Mouse (Mus musculus) lung, postnatal 0 days (tissue): Measurements from ENCODE around the gene Slc2a5. TPM values are rescaled to one million over a fixed set of nuclear protein-coding genes. Genes with fewer than 3 reads are reported as not detected.

Source experiments
- ATAC-seq: fragments of 200-750 bp; cut with Nextera tagmentation; 2 replicates; pipeline ENCODE4 v1.8.0; 2017; ENCODE audit warnings: moderate library complexity
- DNase-seq: peaks from one replicate; pipeline ENCODE4 v3.0.0-alpha.2; 2016; ENCODE audit warnings: low spot score
- H3K27ac ChIP-seq: fragments of 300-500 bp; sonication (generic); 2 replicates; pipeline ENCODE4 v1.5.1; 2014; ENCODE audit warnings: antibody characterized with exemption, mild to moderate bottlenecking, low read length, mixed read lengths
- H3K27me3 ChIP-seq: fragments of 300-500 bp; sonication (generic); replicated peaks from 2 replicates; pipeline ENCODE4 v1.6.1; 2014; ENCODE audit warnings: low read length, mixed read lengths; ENCODE audit not compliant: insufficient read depth
- H3K36me3 ChIP-seq: fragments of 300-500 bp; sonication (generic); 2 replicates; pipeline ENCODE4 v1.6.1; 2014; ENCODE audit warnings: low read length, mixed read lengths; ENCODE audit not compliant: insufficient read depth
- H3K4me1 ChIP-seq: fragments of 300-500 bp; sonication (generic); 2 replicates; pipeline ENCODE4 v1.6.1; 2014; ENCODE audit warnings: antibody characterized with exemption, low read depth, low read length, mixed read lengths; ENCODE audit not compliant: insufficient read depth
- H3K4me2 ChIP-seq: fragments of 300-500 bp; sonication (generic); replicated peaks from 2 replicates; pipeline ENCODE4 v1.6.1; 2014; ENCODE audit warnings: low read depth, mild to moderate bottlenecking, low read length, moderate library complexity, mixed read lengths
- H3K4me3 ChIP-seq: fragments of 300-500 bp; sonication (generic); 2 replicates; pipeline ENCODE4 v1.5.1; 2014; ENCODE audit warnings: low read depth, low read length
- H3K9ac ChIP-seq: fragments of 300-500 bp; sonication (generic); replicated peaks from 2 replicates; pipeline ENCODE4 v1.6.1; 2014; ENCODE audit warnings: low read depth, mild to moderate bottlenecking
- H3K9me3 ChIP-seq: fragments of 300-500 bp; sonication (generic); 2 replicates; pipeline ENCODE4 v1.6.1; 2016; ENCODE audit warnings: low read length, mixed read lengths
- CTCF ChIP-seq: IDR thresholded peaks from 2 replicates; pipeline ENCODE4 v1.5.1; 2016; ENCODE audit warnings: antibody characterized with exemption, mild to moderate bottlenecking
- EP300 ChIP-seq: IDR thresholded peaks from 2 replicates; pipeline ENCODE4 v1.6.1; 2016; ENCODE audit warnings: antibody characterized with exemption, mild to moderate bottlenecking, control low read depth
- WGBS: fragments of 180-500 bp; shearing (Covaris S2); extraction: QIAGEN DNeasy Blood & Tissue Kit; methylation state at CpG from one replicate; pipeline ENCODE4 v1.1.7; 2014; 5-methylcytosine and 5-hydroxymethylcytosine counted together
- polyA plus RNA-seq: library from polyadenylated mRNA; unstranded; fragments of >200 nt; fragmentation: Nextera tagmentation; extraction: Ambion mirVana; gene quantifications from 2 replicates; pipeline ENCODE4 v1.2.1, GENCODE M21; 2015

Slc2a5 gene
- polyA plus RNA-seq, 1 experiment from 2014 or later, result 0.60 TPM

- Histone ChIP-seq H3K27me3 (no peaks in the 10 kb centered on the region), H3K9ac (no peak overlapping the region), H3K27ac (no peak overlapping the region), H3K4me2 (no peak overlapping the region), H3K4me1 (no peaks in the 10 kb centered on the region), H3K4me3 (no peak overlapping the region), H3K36me3 (no peaks in the 10 kb centered on the region), H3K9me3 (no peaks in the 10 kb centered on the region)
- TF ChIP-seq EP300 (no peak), CTCF (peak; percentile 76)
- ATAC-seq (no peak), DNase-seq (peak; percentile 64)
- WGBS, result 49% methylated on average over 10 of the region's 10 CpGs
These were observed 54.2 kb downstream of the Slc2a5 start for GRCm38 (mm10) chr4:150173281-150173680.

- H3K4me1 ChIP-seq, result no peaks in the 10 kb centered on the region
- no peaks in the 10 kb centered on the region for H3K27me3 ChIP-seq
- no peaks in the 10 kb centered on the region for H3K36me3 ChIP-seq
- TF ChIP-seq CTCF (peak; percentile 31), EP300 (no peak)
- H3K4me2 ChIP-seq, result no peak overlapping the region
- no peak overlapping the region for H3K4me3 ChIP-seq
- DNase-seq (no peak), ATAC-seq (no peak)
- 89% methylated on average over 14 of the region's 14 CpGs for WGBS
- no peak overlapping the region for H3K27ac ChIP-seq
- no peak overlapping the region for H3K9ac ChIP-seq
- H3K9me3 ChIP-seq, result no peaks in the 10 kb centered on the region
These were observed 54.9 kb downstream of the Slc2a5 start for GRCm38 (mm10) chr4:150174027-150174426.

- no peak overlapping the region for H3K27ac ChIP-seq
- H3K4me1 ChIP-seq, result no peaks in the 10 kb centered on the region
- no peak overlapping the region for H3K9ac ChIP-seq
- peak; percentile 72 for DNase-seq
- 4% methylated on average over 7 of the region's 7 CpGs for WGBS
- H3K4me3 ChIP-seq, result no peak overlapping the region
- no peak for TF ChIP-seq EP300
- peak; percentile 86 for TF ChIP-seq CTCF
- H3K36me3 ChIP-seq, result no peaks in the 10 kb centered on the region
- H3K9me3 ChIP-seq, result no peaks in the 10 kb centered on the region
- ATAC-seq, result peak; percentile 60
- no peak overlapping the region for H3K4me2 ChIP-seq
- no peaks in the 10 kb centered on the region for H3K27me3 ChIP-seq
These were observed 57.5 kb downstream of the Slc2a5 start for GRCm38 (mm10) chr4:150176535-150176934.

GRCm38 (mm10) chr4:150177122-150177521, 58.0 kb downstream of the Slc2a5 start:
- no peak for TF ChIP-seq CTCF
- no peaks in the 10 kb centered on the region for H3K27me3 ChIP-seq
- no peak overlapping the region for H3K4me3 ChIP-seq
- no peak overlapping the region for H3K27ac ChIP-seq
- H3K4me2 ChIP-seq, result no peak overlapping the region
- DNase-seq (no peak), ATAC-seq (no peak)
- H3K4me1 ChIP-seq, result no peaks in the 10 kb centered on the region
- 63% methylated on average over 8 of the region's 8 CpGs for WGBS
- no peak overlapping the region for H3K9ac ChIP-seq
- H3K36me3 ChIP-seq, result no peaks in the 10 kb centered on the region
- no peaks in the 10 kb centered on the region for H3K9me3 ChIP-seq

GRCm38 (mm10) chr4:150178131-150178530, 59.0 kb downstream of the Slc2a5 start:
- no peaks in the 10 kb centered on the region for H3K36me3 ChIP-seq
- no peaks in the 10 kb centered on the region for H3K9me3 ChIP-seq
- no peak overlapping the region for H3K9ac ChIP-seq
- TF ChIP-seq EP300 (no peak), CTCF (no peak)
- no peak overlapping the region for H3K27ac ChIP-seq
- 43% methylated on average over 4 of the region's 4 CpGs for WGBS
- H3K4me3 ChIP-seq, result no peak overlapping the region
- no peak overlapping the region for H3K4me2 ChIP-seq
- ATAC-seq (no peak), DNase-seq (no peak)
- no peaks in the 10 kb centered on the region for H3K4me1 ChIP-seq
- H3K27me3 ChIP-seq, result no peaks in the 10 kb centered on the region

- H3K27me3 ChIP-seq, result no peaks in the 10 kb centered on the region
- ATAC-seq (no peak), DNase-seq (no peak)
- no peaks in the 10 kb centered on the region for H3K4me1 ChIP-seq
- H3K4me2 ChIP-seq, result no peak overlapping the region
- no peak overlapping the region for H3K27ac ChIP-seq
- H3K4me3 ChIP-seq, result no peak overlapping the region
- TF ChIP-seq EP300, result no peak
- TF ChIP-seq CTCF, result peak; percentile 22; the same call in 1 of the 2 replicates
- no peaks in the 10 kb centered on the region for H3K36me3 ChIP-seq
- no peaks in the 10 kb centered on the region for H3K9me3 ChIP-seq
- H3K9ac ChIP-seq, result no peak overlapping the region
- 87% methylated on average over 7 of the region's 7 CpGs for WGBS
These were observed 62.2 kb downstream of the Slc2a5 start for GRCm38 (mm10) chr4:150181304-150181703.

- Histone ChIP-seq H3K9me3 (no peaks in the 10 kb centered on the region), H3K36me3 (no peaks in the 10 kb centered on the region), H3K27me3 (no peaks in the 10 kb centered on the region), H3K27ac (no peak overlapping the region), H3K9ac (no peak overlapping the region), H3K4me2 (no peak overlapping the region), H3K4me3 (no peak overlapping the region), H3K4me1 (no peaks in the 10 kb centered on the region)
- TF ChIP-seq EP300 (no peak), CTCF (no peak)
- no peak for ATAC-seq
- DNase-seq, result no peak
- WGBS, result 51% methylated on average over 11 of the region's 11 CpGs
These were observed 69.2 kb downstream of the Slc2a5 start for GRCm38 (mm10) chr4:150188236-150188635.
